8 mouse cellular contexts compared by ENCODE assay signal in the genomic region with DNA sequence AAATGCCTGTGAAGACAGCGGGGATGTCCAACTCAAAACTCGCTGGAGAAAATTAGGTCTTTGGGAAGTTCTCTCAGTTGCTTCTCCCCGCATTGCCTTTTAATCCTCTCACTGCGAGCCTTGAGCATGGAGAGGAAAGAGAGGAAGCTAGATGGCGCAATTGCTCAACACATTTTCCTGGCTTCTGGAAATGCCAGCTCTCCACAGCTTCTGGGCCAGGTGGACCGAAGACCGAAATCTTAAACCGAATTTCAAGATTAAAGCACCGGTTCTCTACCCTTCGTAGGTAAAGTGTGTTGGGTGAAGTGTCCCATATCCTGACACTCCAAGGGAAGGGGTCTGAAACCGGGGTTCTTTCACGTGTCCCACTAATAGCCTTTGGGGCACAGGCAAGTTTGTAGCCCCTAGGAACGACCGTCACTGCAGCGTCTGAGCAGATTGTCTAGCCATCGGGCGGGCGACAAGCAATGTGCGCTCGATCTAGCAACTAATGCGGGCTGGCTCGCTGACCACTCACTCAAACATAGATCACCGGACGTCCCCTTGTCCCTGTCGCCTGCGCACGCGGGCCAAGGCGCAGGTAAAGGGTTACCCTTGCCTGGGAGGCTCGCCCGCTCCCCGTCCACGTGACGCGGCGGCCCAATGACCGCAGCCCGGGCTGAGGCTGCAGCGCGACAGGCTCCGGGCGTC. TPM values are rescaled to one million over a fixed set of nuclear protein-coding genes. Genes with fewer than 3 reads are reported as not detected.
A peak's percentile ranks its signal among the peaks of the same experiment; 100 is the strongest.
DNase-seq lines count a peak whose midpoint lies in the region; ATAC-seq lines count a peak whose summit lies in the region.

A gene (plus strand): TSS at position 545 of the 690 bp plus-strand sequence.

- intact Hi-C loops in gastrocnemius, postnatal 36 days (cut with DNase I): loop anchor here (1.0 to 10.0 kb wide), 3 partner anchors 74 to 713 kb away; no protein-coding TSS in a partner anchor
- intact Hi-C loops in left cerebral cortex, postnatal 14 days (cut with DNase I): loop anchor here (1.0 to 10.0 kb wide), 2 partner anchors 74 to 273 kb away; no protein-coding TSS in a partner anchor

- H3K4me2 ChIP-seq in intestine, embryonic 16.5 days (ENCODE audit: low read depth, low read length): peak within 1 kb of the TSS; percentile 84

- H3K36me3 ChIP-seq in intestine, embryonic 16.5 days (ENCODE audit: control insufficient read depth, insufficient read depth, low read length): no peaks in the 10 kb centered on the region

- H3K4me3 ChIP-seq in intestine, embryonic 16.5 days (ENCODE audit: low read length): peak within 1 kb of the TSS; percentile 58

- H3K27me3 ChIP-seq in intestine, embryonic 16.5 days (replicated peaks; ENCODE audit: control insufficient read depth, insufficient read depth, low read length): no peaks in the 10 kb centered on the region

- peak within 1 kb of the TSS; percentile 79 for H3K9ac ChIP-seq in intestine, embryonic 16.5 days (ENCODE audit: low read depth, low read length)

- ATAC-seq in intestine, embryonic 16.5 days: peak; percentile 93
- ATAC-seq in megakaryocyte progenitor cell, adult 5-6 weeks (replicated peaks; ENCODE audit: poor library complexity): peak; percentile 91

- DNase-seq in adrenal gland, adult 8-10 months: peak; percentile 48
- peak; percentile 90 for DNase-seq in embryo, embryonic 10.5 days (ENCODE audit: low spot score)
- DNase-seq in gastrocnemius, postnatal 36 days: peak; percentile 30 to 62
- DNase-seq in left cerebral cortex, postnatal 14 days (ENCODE audit: low spot score in 2 of 2): peak; percentile 75 to 80
- DNase-seq in right cerebral cortex, postnatal 25 days: peak; percentile 78
- DNase-seq in MN1 (ENCODE audit: low spot score): no peak

- WGBS in intestine, embryonic 16.5 days: 2% methylated on average over 42 of the region's 42 CpGs

- peak within 1 kb of the TSS; percentile 47; the same call in 1 of the 2 replicates for H3K27ac ChIP-seq in intestine, embryonic 16.5 days (ENCODE audit: low read length)

- no peaks in the 10 kb centered on the region for H3K9me3 ChIP-seq in intestine, embryonic 16.5 days (ENCODE audit: control insufficient read depth, low read length)

- H3K4me1 ChIP-seq in intestine, embryonic 16.5 days (ENCODE audit: control insufficient read depth, insufficient read depth, low read length): 0 out of 2 replicates have a peak, but pooled peaks cover 3% of the 10 kb centered on the region

RNA-seq across cellular contexts. Expression of the gene that starts here (rescaled TPM):
- total RNA-seq in adrenal gland, adult 8-10 months (2022): under 1 TPM; 0.45 to 0.81 (median 0.66) TPM
- 1 to 10 TPM; 3.9 to 9.5 TPM for total RNA-seq in gastrocnemius, postnatal 36 days (2021)
- polyA plus RNA-seq in intestine, embryonic 16.5 days (2015; fragmentation: Nextera tagmentation; extraction: Ambion mirVana): 48.4 and 51.9 TPM in 2 replicates
- 1 to 10 TPM; 6.8 to 8.0 TPM for total RNA-seq in left cerebral cortex, postnatal 14 days (2021)
- 6.6 and 7.1 TPM in 2 replicates for total RNA-seq in megakaryocyte progenitor cell, adult 5-6 weeks (2015)
- 6.7 and 7.4 TPM in 2 replicates for total RNA-seq in megakaryocyte progenitor cell, adult 5-6 weeks (2017)

Comparison
In these comparisons a context has a peak if more than half of its experiments do, and no peak if none do; other contexts are left out.
1. Peak in DNase-seq in adrenal gland, adult 8-10 months; RNA of the gene not detected or under 1 TPM.